Mouse (Mus musculus) forebrain, embryonic 13.5 days (tissue): ENCODE results near the gene Hcrt. TPM values are rescaled to one million over a fixed set of nuclear protein-coding genes. Genes with fewer than 3 reads are reported as not detected.

Experiments used
- ATAC-seq: fragments of 200-750 bp; cut with Nextera tagmentation; 2 replicates; pipeline ENCODE4 v1.8.0; 2017
- H3K27ac ChIP-seq: fragments of 300-500 bp; sonication (generic); 2 replicates; pipeline ENCODE4 v1.5.1; 2015; ENCODE audit warnings: inconsistent platforms, mild to moderate bottlenecking, moderate library complexity
- H3K27me3 ChIP-seq: fragments of 300-500 bp; sonication (generic); 2 replicates; pipeline ENCODE4 v1.6.1; 2015; ENCODE audit warnings: mild to moderate bottlenecking, inconsistent platforms
- H3K36me3 ChIP-seq: fragments of 300-500 bp; sonication (generic); 2 replicates; pipeline ENCODE4 v1.6.1; 2015; ENCODE audit warnings: mild to moderate bottlenecking, inconsistent platforms; ENCODE audit not compliant: poor library complexity, severe bottlenecking
- H3K4me1 ChIP-seq: fragments of 300-500 bp; sonication (generic); 2 replicates; pipeline ENCODE4 v1.6.1; 2015; ENCODE audit warnings: inconsistent platforms
- H3K4me2 ChIP-seq: fragments of 300-500 bp; sonication (generic); 2 replicates; pipeline ENCODE4 v1.6.1; 2015; ENCODE audit warnings: inconsistent platforms, mild to moderate bottlenecking, moderate library complexity
- H3K4me3 ChIP-seq: fragments of 300-500 bp; sonication (generic); 2 replicates; pipeline ENCODE4 v1.5.1; 2015; ENCODE audit warnings: mild to moderate bottlenecking, inconsistent platforms
- H3K9ac ChIP-seq: fragments of 300-500 bp; sonication (generic); 2 replicates; pipeline ENCODE4 v1.6.1; 2015; ENCODE audit warnings: mild to moderate bottlenecking, inconsistent platforms
- H3K9me3 ChIP-seq: fragments of 300-500 bp; sonication (generic); replicated peaks from 2 replicates; pipeline ENCODE4 v1.6.1; 2016; ENCODE audit warnings: inconsistent platforms
- WGBS: fragments of 180-500 bp; shearing (Covaris S2); methylation state at CpG from one replicate; pipeline ENCODE4 v1.1.7; 2015; 5-methylcytosine and 5-hydroxymethylcytosine counted together
- polyA plus RNA-seq: library from polyadenylated mRNA; unstranded; fragments of >200 nt; fragmentation: Nextera tagmentation; extraction: Ambion mirVana; gene quantifications from 2 replicates; pipeline ENCODE4 v1.2.1, GENCODE M21; 2015

Hcrt gene
- polyA plus RNA-seq, 1 experiment from 2014 or later: not detected

- no peak overlapping the region; the same call in 1 of the 2 replicates for H3K27ac ChIP-seq
Measured at GRCm38 (mm10) chr11:100761547-100762045, 1.1 kb downstream of the Hcrt start.

DNA sequence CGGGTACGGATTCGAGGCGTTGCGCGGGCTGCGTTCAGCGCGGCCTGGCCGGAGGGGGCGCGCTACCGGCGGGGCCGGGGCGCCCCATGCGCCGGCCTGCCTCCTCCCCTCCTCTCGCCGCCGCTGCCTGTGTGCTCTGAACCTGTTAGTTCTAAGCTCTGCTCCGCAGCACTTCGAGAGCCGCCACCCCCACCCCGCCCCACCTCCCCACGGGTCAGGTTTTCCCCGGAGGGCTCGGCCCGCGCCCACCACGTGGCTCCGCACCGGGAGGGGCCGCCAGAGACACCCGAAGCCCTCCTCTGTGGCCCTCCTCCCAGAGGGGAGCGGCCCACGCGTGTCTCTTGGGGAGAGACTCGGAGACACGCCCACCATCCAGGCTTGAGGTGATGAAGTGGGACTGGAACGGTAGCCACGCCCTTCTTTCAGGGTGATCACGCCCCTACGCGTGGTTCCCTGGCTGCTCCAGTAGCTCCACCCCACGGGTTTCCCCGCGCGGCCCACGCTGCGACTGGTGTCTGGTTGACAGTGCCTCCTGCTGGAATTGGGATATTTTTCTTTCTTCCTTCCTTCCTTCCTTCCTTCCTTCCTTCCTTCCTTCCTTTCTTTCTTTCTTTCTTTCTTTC, 3.0 kb downstream of the Hcrt start, which contains the start of gene Kcnh4:
Kcnh4 (minus strand) TSS at position 332 of the 623 bp plus-strand sequence.
- Histone ChIP-seq H3K9ac (peak within 1 kb of the TSS; percentile 68), H3K4me2 (peak within 1 kb of the TSS; percentile 77), H3K27ac (peak within 1 kb of the TSS; percentile 40), H3K27me3 (peaks cover 29% of the 10 kb centered on the region), H3K4me3 (peak within 1 kb of the TSS; percentile 50), H3K9me3 (no peaks in the 10 kb centered on the region), H3K36me3 (peaks cover 5% of the 10 kb centered on the region; the same call in 1 of the 2 replicates), H3K4me1 (peaks cover 23% of the 10 kb centered on the region)
- peak; percentile 69 for ATAC-seq
- 0% methylated on average over 26 of the region's 51 CpGs for WGBS

More at GRCm38 (mm10) chr11:100761547-100762045, 1.1 kb downstream of the Hcrt start:
- Histone ChIP-seq H3K4me3 (peak overlapping the region; percentile 45), H3K27me3 (peaks cover 25% of the 10 kb centered on the region), H3K36me3 (0 out of 2 replicates have a peak, but pooled peaks cover under 1% of the 10 kb centered on the region), H3K4me2 (peak overlapping the region; percentile 70), H3K4me1 (peaks cover 23% of the 10 kb centered on the region), H3K9me3 (no peaks in the 10 kb centered on the region), H3K9ac (peak overlapping the region; percentile 62)
- peak; percentile 56 for ATAC-seq
- WGBS: under 1% methylated on average over 27 of the region's 27 CpGs

DNA sequence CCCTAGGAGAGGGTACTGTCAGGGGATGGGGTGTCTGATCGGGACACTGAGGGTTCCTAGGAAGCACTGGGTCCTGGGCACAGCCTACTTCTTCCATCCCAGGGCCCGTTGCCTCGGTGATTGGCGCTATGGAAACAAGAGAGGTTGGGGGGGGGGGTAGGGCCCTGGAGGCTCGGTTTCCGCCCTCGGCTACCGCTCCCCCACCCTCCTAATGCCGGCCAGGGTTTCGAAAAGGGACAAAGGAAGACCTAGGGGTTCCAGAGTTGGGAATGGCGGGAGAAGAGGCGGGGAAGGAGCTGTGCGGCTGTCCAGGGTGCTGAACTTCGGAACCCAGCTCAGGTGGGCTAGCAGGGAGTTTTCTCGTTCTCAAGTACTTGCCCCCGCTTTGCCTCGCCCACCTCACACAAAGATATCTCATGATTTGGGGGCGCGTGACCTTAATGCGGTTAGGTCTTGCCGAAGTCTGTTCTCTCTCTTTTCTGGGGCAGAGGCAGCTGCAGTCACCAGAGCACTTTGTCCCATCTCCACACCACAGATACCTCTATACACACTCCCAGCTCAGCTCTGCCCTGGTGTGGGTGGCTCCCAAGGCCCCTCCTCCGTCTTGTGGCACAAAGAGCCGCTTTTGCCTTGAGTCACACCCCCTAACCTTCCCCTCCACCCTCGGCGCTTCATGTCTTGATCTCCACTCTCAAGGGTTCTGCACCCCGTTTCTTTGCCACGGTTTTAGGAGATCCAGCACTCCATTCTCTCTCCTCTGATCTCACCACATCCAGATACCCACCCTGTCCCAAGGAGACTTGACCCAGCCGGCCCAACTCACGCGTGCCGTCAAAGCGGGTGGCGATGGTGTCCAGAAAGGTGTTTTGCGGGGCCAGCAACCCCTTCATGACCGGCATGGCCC, 3.8 kb downstream of the Hcrt start:
- peak; percentile 64 for ATAC-seq
- Histone ChIP-seq H3K36me3 (peaks cover 5% of the 10 kb centered on the region; the same call in 1 of the 2 replicates), H3K9ac (peak overlapping the region; percentile 68), H3K27ac (peak overlapping the region; percentile 40), H3K9me3 (no peaks in the 10 kb centered on the region), H3K27me3 (peaks cover 29% of the 10 kb centered on the region), H3K4me3 (peak overlapping the region; percentile 50), H3K4me2 (peak overlapping the region; percentile 77), H3K4me1 (peaks cover 23% of the 10 kb centered on the region)
- under 1% methylated on average over 35 of the region's 35 CpGs for WGBS

GRCm38 (mm10) chr11:100757566-100757965, 5.2 kb downstream of the Hcrt start:
- H3K4me1 ChIP-seq: peaks cover 23% of the 10 kb centered on the region
- H3K27me3 ChIP-seq: peaks cover 27% of the 10 kb centered on the region
- no peak overlapping the region for H3K27ac ChIP-seq
- H3K9me3 ChIP-seq: no peaks in the 10 kb centered on the region
- H3K4me2 ChIP-seq: no peak overlapping the region
- H3K9ac ChIP-seq: no peak overlapping the region
- H3K4me3 ChIP-seq: no peak overlapping the region
- peaks cover 5% of the 10 kb centered on the region; the same call in 1 of the 2 replicates for H3K36me3 ChIP-seq
- no peak for ATAC-seq
- 93% methylated on average over 12 of the region's 12 CpGs for WGBS

GRCm38 (mm10) chr11:100756476-100756875, 6.3 kb downstream of the Hcrt start:
- H3K9me3 ChIP-seq: no peaks in the 10 kb centered on the region
- no peak overlapping the region for H3K4me2 ChIP-seq
- no peak for ATAC-seq
- peaks cover 5% of the 10 kb centered on the region; the same call in 1 of the 2 replicates for H3K36me3 ChIP-seq
- no peak overlapping the region for H3K27ac ChIP-seq
- peaks cover 23% of the 10 kb centered on the region for H3K27me3 ChIP-seq
- peaks cover 16% of the 10 kb centered on the region for H3K4me1 ChIP-seq
- no peak overlapping the region for H3K9ac ChIP-seq
- 68% methylated on average over 6 of the region's 6 CpGs for WGBS
- no peak overlapping the region for H3K4me3 ChIP-seq

GRCm38 (mm10) chr11:100754693-100755057, 8.1 kb downstream of the Hcrt start:
- H3K4me1 ChIP-seq: peaks cover 13% of the 10 kb centered on the region
- H3K4me2 ChIP-seq: no peak overlapping the region
- H3K36me3 ChIP-seq: peaks cover 19% of the 10 kb centered on the region
- ATAC-seq: no peak
- H3K9me3 ChIP-seq: no peaks in the 10 kb centered on the region
- H3K4me3 ChIP-seq: no peak overlapping the region
- H3K9ac ChIP-seq: no peak overlapping the region
- WGBS: 95% methylated on average over 3 of the region's 3 CpGs
- peaks cover 23% of the 10 kb centered on the region for H3K27me3 ChIP-seq
- no peak overlapping the region for H3K27ac ChIP-seq

- no peaks in the 10 kb centered on the region for H3K9me3 ChIP-seq
- peaks cover 21% of the 10 kb centered on the region for H3K27me3 ChIP-seq
- H3K4me1 ChIP-seq: peaks cover 8% of the 10 kb centered on the region
- H3K4me3 ChIP-seq: no peak overlapping the region
- ATAC-seq: no peak
- H3K27ac ChIP-seq: no peak overlapping the region
- no peak overlapping the region for H3K9ac ChIP-seq
- H3K4me2 ChIP-seq: no peak overlapping the region
- WGBS: 89% methylated on average over 12 of the region's 12 CpGs
- peaks cover 23% of the 10 kb centered on the region for H3K36me3 ChIP-seq
Measured at GRCm38 (mm10) chr11:100754021-100754692, 8.6 kb downstream of the Hcrt start.

DNA sequence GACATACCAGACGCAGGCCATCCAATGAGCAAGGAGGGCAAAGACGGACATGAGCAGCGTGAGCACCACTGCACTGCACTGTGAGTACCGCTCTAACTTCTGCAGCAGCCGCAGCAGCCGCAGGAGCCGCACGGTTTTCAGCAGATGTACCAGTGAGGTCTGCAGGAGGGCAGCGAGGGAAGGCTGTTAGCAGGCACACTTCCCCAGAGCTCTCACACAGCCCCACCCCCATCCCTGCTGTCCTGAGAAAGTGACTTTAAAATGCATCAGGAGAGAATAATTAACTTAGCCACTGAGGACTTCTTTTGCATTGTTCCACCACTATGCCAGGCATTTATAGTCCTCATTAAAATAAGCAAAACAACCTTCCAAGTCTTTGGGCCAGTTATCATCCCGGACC, 10.4 kb downstream of the Hcrt start:
- 45% methylated on average over 10 of the region's 10 CpGs for WGBS
- H3K4me2 ChIP-seq: no peak overlapping the region
- H3K4me1 ChIP-seq: no peaks in the 10 kb centered on the region
- no peak overlapping the region for H3K9ac ChIP-seq
- H3K27me3 ChIP-seq: peaks cover 14% of the 10 kb centered on the region; the same call in 1 of the 2 replicates
- H3K27ac ChIP-seq: no peak overlapping the region
- H3K9me3 ChIP-seq: no peaks in the 10 kb centered on the region
- H3K4me3 ChIP-seq: no peak overlapping the region
- H3K36me3 ChIP-seq: peaks cover 23% of the 10 kb centered on the region
- no peak for ATAC-seq

DNA sequence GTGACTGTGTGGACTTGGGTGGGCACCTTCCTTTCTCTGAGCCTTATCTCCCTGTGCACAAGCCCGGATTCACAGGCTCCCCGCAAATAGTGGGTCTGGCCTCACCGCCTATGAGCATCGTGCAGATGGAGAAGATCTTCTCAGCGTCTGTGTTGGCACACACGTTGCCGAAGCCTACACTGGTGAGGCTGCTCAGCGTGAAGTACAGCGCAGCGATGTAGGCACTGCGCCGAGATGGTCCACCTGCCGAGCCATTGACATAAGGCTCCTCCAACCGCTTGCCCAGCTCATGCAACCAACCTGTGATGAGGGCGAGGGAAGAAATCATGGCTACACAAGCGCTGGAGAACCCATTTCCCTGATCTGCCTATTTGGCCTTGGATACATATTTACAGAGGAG, 12.6 kb downstream of the Hcrt start:
- no peaks in the 10 kb centered on the region for H3K4me1 ChIP-seq
- no peak overlapping the region for H3K27ac ChIP-seq
- peaks cover 18% of the 10 kb centered on the region; the same call in 1 of the 2 replicates for H3K36me3 ChIP-seq
- 0 out of 2 replicates have a peak, but pooled peaks cover 10% of the 10 kb centered on the region for H3K27me3 ChIP-seq
- ATAC-seq: no peak
- no peak overlapping the region for H3K9ac ChIP-seq
- H3K9me3 ChIP-seq: no peaks in the 10 kb centered on the region
- no peak overlapping the region for H3K4me3 ChIP-seq
- no peak overlapping the region for H3K4me2 ChIP-seq
- 91% methylated on average over 16 of the region's 16 CpGs for WGBS

- H3K4me3 ChIP-seq: no peak overlapping the region
- 56% methylated on average over 25 of the region's 25 CpGs for WGBS
- H3K27ac ChIP-seq: no peak overlapping the region
- ATAC-seq: no peak
- H3K9me3 ChIP-seq: no peaks in the 10 kb centered on the region
- peaks cover 18% of the 10 kb centered on the region; the same call in 1 of the 2 replicates for H3K36me3 ChIP-seq
- H3K9ac ChIP-seq: no peak overlapping the region
- 0 out of 2 replicates have a peak, but pooled peaks cover 10% of the 10 kb centered on the region for H3K27me3 ChIP-seq
- H3K4me2 ChIP-seq: no peak overlapping the region
- H3K4me1 ChIP-seq: no peaks in the 10 kb centered on the region
Measured at GRCm38 (mm10) chr11:100749469-100749868, 13.3 kb downstream of the Hcrt start.

- no peak for ATAC-seq
- 0 out of 2 replicates have a peak, but pooled peaks cover 10% of the 10 kb centered on the region for H3K27me3 ChIP-seq
- WGBS: 88% methylated on average over 4 of the region's 4 CpGs
- no peak overlapping the region for H3K27ac ChIP-seq
- no peak overlapping the region for H3K9ac ChIP-seq
- H3K4me1 ChIP-seq: no peaks in the 10 kb centered on the region
- peaks cover 18% of the 10 kb centered on the region; the same call in 1 of the 2 replicates for H3K36me3 ChIP-seq
- no peaks in the 10 kb centered on the region for H3K9me3 ChIP-seq
- no peak overlapping the region for H3K4me3 ChIP-seq
- H3K4me2 ChIP-seq: no peak overlapping the region
Measured at GRCm38 (mm10) chr11:100748620-100749019, 14.1 kb downstream of the Hcrt start.
